In genomic region chr7:105569512-105570496, GRCm38 (mm10) we compare ENCODE assay signal across 9 mouse cellular contexts. TPM values are rescaled to one million over a fixed set of nuclear protein-coding genes. Genes with fewer than 3 reads are reported as not detected.
A peak's percentile ranks its signal among the peaks of the same experiment; 100 is the strongest.
DNase-seq lines count a peak whose midpoint lies in the region; ATAC-seq lines count a peak whose summit lies in the region.
"Had no signal": no experiment of that assay in that cellular context is flagged by ENCODE, and none has a peak within 500 bp of the region (broad histone marks: within the 10 kb centered on the region; RNA-seq: fewer than 3 reads in every experiment).

No protein-coding gene starts in this region.

- no peaks in the 10 kb centered on the region for H3K27me3 ChIP-seq in hindbrain, embryonic 14.5 days (ENCODE audit: control insufficient read depth, insufficient read depth, low read length)
- H3K27me3 ChIP-seq in neural tube, embryonic 15.5 days (replicated peaks) = no peaks in the 10 kb centered on the region

- peaks cover 42% of the 10 kb centered on the region for H3K4me1 ChIP-seq in hindbrain, embryonic 14.5 days (replicated peaks; ENCODE audit: control insufficient read depth, insufficient read depth, low read length)
- H3K4me1 ChIP-seq in neural tube, embryonic 15.5 days = peaks cover 61% of the 10 kb centered on the region

- 10% methylated on average over 12 of the region's 12 CpGs for WGBS in hindbrain, embryonic 14.5 days
- 18% methylated on average over 12 of the region's 12 CpGs for WGBS in neural tube, embryonic 15.5 days

- H3K9me3 ChIP-seq in hindbrain, embryonic 14.5 days (ENCODE audit: control insufficient read depth, low read length) = no peaks in the 10 kb centered on the region
- no peaks in the 10 kb centered on the region for H3K9me3 ChIP-seq in neural tube, embryonic 15.5 days (replicated peaks)

- peak overlapping the region; percentile 79 for H3K27ac ChIP-seq in hindbrain, embryonic 14.5 days
- peak overlapping the region; percentile 78 for H3K27ac ChIP-seq in neural tube, embryonic 15.5 days (replicated peaks)

- peak; percentile 60 for ATAC-seq in hindbrain, embryonic 14.5 days (ENCODE audit: low FRiP score)
- ATAC-seq in neural tube, embryonic 15.5 days (ENCODE audit: low FRiP score) = peak; percentile 59

- peak overlapping the region; percentile 41 for H3K9ac ChIP-seq in hindbrain, embryonic 14.5 days
- H3K9ac ChIP-seq in neural tube, embryonic 15.5 days (replicated peaks) = 0 out of 2 replicates have a peak overlapping the region, but pooled peaks have one; percentile 41

- peak; percentile 53 to 57 for DNase-seq in layer of hippocampus, postnatal 10 days (ENCODE audit: low spot score in 2 of 2)
- no peak for DNase-seq in layer of hippocampus, adult 9-10 months (ENCODE audit: low spot score)
- peak; percentile 94 to 95 for DNase-seq in cerebellum, postnatal 25 days
- DNase-seq in hindbrain, embryonic 14.5 days (ENCODE audit: low spot score) = peak; percentile 32
- no peak for DNase-seq in B cell, adult 2 months
- DNase-seq in gastrocnemius, postnatal 4 days (ENCODE audit: low spot score in 2 of 2) = no peak
- no peak for DNase-seq in natural killer cell, adult 2 months (ENCODE audit: low spot score in 2 of 2)

- H3K36me3 ChIP-seq in hindbrain, embryonic 14.5 days (replicated peaks; ENCODE audit: control insufficient read depth, insufficient read depth) = peaks cover 58% of the 10 kb centered on the region
- H3K36me3 ChIP-seq in neural tube, embryonic 15.5 days = peaks cover 53% of the 10 kb centered on the region

- H3K4me3 ChIP-seq in hindbrain, embryonic 14.5 days (replicated peaks; ENCODE audit: low read length) = peak overlapping the region; percentile 18
- H3K4me3 ChIP-seq in neural tube, embryonic 15.5 days (replicated peaks) = peak overlapping the region; percentile 28

- H3K4me2 ChIP-seq in hindbrain, embryonic 14.5 days (replicated peaks) = peak overlapping the region; percentile 48
- H3K4me2 ChIP-seq in neural tube, embryonic 15.5 days = peak overlapping the region; percentile 51

RNA-seq across cellular contexts. Expression of gene Apbb1, which starts 11.6 kb away (rescaled TPM):
- total RNA-seq in layer of hippocampus, postnatal 10 days (2021) = 100 to 1,000 TPM; 350 to 357 TPM
- polyA plus RNA-seq in hindbrain, embryonic 14.5 days (2014; fragmentation: Nextera tagmentation; extraction: Ambion mirVana) = 224 and 243 TPM in 2 replicates
- 248 and 299 TPM in 2 replicates for polyA plus RNA-seq in neural tube, embryonic 15.5 days (2015; fragmentation: Nextera tagmentation; extraction: Ambion mirVana)
- total RNA-seq in gastrocnemius, postnatal 4 days (2021) = 10 to 100 TPM; 15.0 to 16.6 TPM

RNA-seq across cellular contexts. Expression of gene Smpd1, which starts 15.6 kb away (rescaled TPM):
- total RNA-seq in layer of hippocampus, postnatal 10 days (2021) = 10 to 100 TPM; 87.0 to 89.8 TPM
- polyA plus RNA-seq in hindbrain, embryonic 14.5 days (2014; fragmentation: Nextera tagmentation; extraction: Ambion mirVana) = 95.9 and 106 TPM in 2 replicates
- polyA plus RNA-seq in neural tube, embryonic 15.5 days (2015; fragmentation: Nextera tagmentation; extraction: Ambion mirVana) = 83.2 and 91.4 TPM in 2 replicates
- total RNA-seq in gastrocnemius, postnatal 4 days (2021) = 10 to 100 TPM; 36.3 to 39.2 TPM

RNA-seq across cellular contexts. Expression of gene Hpx, which starts 30.1 kb away (rescaled TPM):
- not detected for total RNA-seq in layer of hippocampus, postnatal 10 days (2021)
- polyA plus RNA-seq in hindbrain, embryonic 14.5 days (2014; fragmentation: Nextera tagmentation; extraction: Ambion mirVana) = 0.13 TPM in 1 of 2 replicates, not detected in the other
- polyA plus RNA-seq in neural tube, embryonic 15.5 days (2015; fragmentation: Nextera tagmentation; extraction: Ambion mirVana) = 0.36 and 0.59 TPM in 2 replicates
- 1 to 10 TPM in 1 of 2 experiments, under 1 TPM in 1; 0.66 to 9.8 TPM for total RNA-seq in gastrocnemius, postnatal 4 days (2021)
- total RNA-seq: layer of hippocampus, postnatal 25 days had no signal

Comparison
In these comparisons a context has a peak if more than half of its experiments do, and no peak if none do; other contexts are left out.
1. DNase-seq: peak in layer of hippocampus, postnatal 10 days (2 of 2), cerebellum, postnatal 25 days (2 of 2) and hindbrain, embryonic 14.5 days (single experiment); none in layer of hippocampus, adult 9-10 months (single experiment), B cell, adult 2 months (0 of 2), gastrocnemius, postnatal 4 days (0 of 2) and natural killer cell, adult 2 months (0 of 2).
2. RNA of gene Apbb1, which starts 11.6 kb away (total RNA-seq): 350 to 357 TPM in layer of hippocampus, postnatal 10 days; 15.0 to 16.6 TPM in gastrocnemius, postnatal 4 days; every median in the first group is over 10 times any median in the second.